Mouse (Mus musculus): ENCODE results near the gene Kcnq1.

Kcnq1 gene

DNA sequence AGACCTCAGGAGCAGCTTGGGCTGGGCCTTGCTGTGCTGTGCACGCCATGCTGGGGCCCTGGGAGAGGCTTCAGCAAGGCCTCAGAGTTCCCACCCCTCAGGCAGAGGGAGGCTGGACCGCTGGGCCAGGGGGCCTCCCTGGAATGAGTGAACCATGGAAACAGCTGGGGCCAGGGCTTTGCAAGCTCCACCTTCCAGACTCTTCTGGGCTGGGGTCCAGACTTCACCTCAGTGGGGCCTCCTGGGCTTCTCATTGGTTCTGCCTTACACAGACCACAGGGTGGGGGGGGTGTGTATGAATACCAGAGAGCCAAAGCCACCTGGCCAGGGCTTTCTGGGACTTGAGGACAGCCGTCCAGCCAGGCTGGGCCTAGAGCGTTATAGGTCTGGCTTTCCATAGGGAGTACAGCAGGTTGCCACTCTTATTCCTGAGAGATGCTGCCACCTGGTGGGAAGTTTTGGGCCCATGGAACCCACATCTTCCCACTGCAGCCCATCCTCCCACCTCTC lies 19.0 kb upstream of the Kcnq1 start:
- DNase-seq (ENCODE audit: low spot score in 2 of 2): no peak

DNA sequence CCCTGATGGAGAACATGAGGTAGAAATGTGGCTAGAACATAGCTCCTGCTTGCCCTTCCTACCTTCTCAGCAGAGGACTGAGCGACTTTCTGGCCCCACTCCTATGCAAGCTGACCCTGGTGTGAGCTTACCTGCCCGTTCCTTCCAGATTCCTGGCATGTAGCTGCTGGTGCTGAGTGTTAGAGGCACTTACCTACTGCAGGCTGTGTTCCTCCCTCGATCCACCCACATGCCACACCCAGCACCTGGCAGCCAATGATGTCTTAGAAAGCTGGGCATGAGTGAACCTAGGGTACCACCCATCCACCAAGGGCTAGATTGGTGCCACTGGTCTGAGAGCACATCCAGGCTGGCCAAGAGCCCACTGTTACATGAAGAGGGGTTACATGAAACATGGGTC lies 12.3 kb upstream of the Kcnq1 start:
- DNase-seq (ENCODE audit: low spot score in 2 of 2): no peak

DNA sequence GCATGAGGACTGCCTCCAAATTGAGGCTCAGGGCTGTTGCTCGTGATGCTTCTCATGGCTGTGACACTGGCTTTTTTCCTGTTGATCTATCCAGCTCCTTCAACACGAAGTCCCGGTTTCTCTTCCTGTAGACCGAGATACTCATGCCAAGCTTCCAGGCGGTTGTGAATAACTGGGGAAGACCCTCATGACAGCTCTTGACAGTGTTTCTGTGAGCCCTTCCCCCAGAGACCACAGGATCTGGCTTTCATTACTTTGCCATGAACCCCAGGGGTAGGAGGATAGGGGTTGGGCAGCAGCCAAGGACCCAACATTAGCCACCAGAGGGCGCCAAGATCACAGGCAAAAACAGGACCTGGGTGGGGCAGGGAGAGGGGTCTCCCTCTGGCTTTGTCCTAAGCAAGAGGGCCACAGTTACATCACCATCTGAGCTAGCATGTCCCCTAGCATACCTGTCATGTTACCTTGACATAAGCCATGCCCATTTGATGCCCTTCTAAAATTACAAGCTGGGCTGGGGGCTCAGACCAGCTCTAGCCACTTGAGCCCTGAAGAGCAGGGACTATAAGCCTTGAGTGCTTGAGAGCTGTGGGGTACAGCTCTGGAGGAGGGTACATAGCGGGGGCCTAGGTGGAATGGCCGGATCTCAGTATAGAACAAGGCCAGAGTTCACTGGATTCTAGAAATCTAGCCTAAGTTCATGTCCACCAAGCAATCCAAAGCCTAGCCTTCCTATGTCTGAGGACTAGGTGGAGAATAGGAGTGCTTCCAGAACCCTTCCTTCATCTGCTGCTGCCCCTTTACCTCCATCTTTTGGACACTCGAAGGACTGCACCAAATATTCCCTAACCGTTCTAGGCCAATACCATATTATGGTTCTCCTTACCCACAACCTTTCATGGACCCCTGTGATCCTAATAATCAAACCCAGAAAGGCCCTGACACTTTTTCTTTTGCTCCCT lies 11.3 kb upstream of the Kcnq1 start, which contains the start of gene Trpm5:
Gene Trpm5, minus strand, starts transcription at position 51 of the 962 bp plus-strand sequence.
- peak in 1 of 2 experiments; percentile 41 for DNase-seq (ENCODE audit: low spot score in 2 of 2)

DNA sequence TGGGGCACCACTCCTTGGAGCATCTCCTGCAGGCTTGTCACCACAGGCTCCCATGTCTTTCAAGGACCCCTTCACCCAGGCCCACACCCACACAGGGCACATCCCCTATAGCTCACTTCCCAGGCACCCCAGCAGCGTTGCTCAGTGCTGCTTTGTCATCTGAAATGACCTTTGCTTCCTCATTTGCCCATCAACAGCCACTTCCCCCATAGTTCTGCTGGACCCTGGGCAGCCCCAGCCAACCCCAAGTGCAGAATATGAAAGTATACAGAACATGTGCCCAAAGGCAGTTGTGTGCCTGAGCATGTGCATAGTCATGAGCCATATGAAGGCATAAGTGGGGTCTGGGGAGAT lies 10.6 kb upstream of the Kcnq1 start:
- no peak for DNase-seq (ENCODE audit: low spot score in 2 of 2)

DNA sequence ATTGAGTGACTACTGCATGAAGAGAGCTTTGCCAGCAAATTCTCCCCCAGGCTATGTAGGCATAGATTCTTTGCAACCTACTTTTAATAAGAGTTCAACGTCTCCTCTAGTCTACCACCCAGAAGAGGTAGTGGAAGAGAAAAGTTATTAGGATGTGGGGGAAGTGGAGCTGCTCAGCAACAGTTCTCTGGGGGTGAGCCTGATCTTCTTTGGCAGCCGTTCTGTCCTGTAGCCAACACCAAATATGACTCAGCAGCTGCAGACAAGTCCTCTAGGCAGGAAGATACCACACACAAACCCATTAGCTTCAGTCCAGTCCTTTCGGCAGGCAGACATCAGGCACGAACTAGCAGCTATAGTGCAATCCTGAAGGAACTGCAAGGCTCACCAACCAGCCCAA lies 5.4 kb upstream of the Kcnq1 start:
- no peak for DNase-seq (ENCODE audit: low spot score in 2 of 2)

DNA sequence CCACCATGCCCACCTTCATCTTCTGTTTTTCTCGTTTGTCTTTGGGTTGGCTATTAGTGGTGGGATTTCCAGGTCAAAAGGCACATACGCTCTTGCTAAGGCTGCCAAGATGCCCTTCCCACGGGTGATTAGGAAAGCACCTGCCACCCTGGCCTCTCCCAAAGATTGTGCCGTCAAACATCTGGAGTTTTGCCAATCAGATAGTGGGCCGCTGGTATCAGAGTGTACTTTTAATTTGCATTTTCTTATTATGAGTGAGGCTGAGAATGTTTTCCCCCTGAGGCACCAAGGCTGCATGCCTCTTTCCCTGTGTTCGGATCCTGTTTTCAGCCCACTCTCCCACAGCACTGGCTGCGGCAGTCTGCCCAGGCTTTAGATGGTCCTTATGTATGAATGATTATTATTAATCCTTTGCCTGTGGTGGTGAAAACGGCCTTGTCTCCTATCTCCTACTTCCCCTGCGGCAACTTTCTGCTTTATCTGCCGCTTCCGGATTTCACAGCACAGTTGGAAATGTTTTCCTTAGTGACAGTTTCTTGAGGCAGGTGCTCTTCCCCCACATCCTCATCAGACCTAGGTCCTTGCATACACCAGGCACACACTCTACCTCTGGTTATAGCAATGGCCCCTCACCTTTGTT lies 784 bp upstream of the Kcnq1 start:
- DNase-seq (ENCODE audit: low spot score in 2 of 2): no peak

DNA sequence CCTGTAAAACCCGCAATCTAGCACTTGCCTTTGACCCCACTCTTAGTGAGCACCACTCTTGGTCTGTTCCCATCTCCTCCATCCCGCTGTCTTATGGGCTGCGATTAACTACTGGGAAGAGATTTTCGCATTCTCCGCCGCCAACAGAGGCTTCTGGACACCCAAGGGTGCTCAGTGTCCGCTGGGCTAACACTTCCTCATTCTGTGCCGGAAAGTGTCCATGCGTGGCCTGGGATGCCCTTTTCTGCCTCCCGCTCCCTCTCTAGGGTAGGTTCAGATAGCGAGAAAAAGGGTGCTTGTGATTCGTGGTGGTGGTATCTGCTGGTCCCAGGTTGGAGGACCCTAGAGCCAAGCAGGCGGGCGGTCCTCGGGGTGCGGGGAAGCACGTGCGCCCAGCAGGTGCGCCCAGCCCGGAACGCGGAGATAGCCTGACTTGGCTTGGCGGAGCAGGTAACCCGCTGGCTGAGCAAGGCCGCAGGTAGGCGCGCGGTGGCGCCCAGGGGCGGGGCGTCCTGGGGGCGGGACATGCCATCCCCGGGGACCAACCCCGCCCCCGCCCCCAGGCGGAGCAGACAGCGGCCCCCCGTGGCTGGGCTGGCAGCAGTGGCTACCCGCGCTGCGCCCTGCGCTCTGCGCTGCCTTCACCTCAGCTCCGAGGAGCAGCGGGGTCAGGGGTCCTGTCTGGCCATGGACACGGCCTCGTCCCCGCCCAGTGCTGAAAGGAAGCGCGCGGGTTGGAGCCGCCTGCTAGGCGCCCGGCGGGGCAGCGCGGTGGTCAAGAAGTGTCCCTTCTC lies 707 bp downstream of the Kcnq1 start:
- DNase-seq (ENCODE audit: low spot score in 2 of 2): no peak

DNA sequence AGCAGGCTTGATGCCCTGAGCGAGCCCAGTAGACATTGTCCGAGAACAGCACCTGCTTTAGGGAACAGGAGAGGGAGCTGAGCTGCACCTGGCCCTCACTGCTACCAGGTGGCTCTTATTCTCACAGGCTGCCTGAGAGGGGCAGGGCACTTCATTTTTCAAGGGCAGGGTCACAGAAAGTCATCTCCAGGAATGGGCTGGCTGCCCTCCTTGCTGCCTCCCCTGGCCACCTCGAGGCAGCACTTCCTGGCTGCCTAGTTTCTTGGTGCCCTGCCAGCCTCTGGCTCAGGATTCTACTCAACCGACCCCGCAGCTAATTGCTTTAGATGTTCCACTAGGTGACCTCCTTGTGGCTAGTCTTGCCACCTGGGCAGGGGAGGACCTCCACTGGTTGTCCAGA lies 2.0 kb downstream of the Kcnq1 start:
- no peak for DNase-seq (ENCODE audit: low spot score in 2 of 2)

DNA sequence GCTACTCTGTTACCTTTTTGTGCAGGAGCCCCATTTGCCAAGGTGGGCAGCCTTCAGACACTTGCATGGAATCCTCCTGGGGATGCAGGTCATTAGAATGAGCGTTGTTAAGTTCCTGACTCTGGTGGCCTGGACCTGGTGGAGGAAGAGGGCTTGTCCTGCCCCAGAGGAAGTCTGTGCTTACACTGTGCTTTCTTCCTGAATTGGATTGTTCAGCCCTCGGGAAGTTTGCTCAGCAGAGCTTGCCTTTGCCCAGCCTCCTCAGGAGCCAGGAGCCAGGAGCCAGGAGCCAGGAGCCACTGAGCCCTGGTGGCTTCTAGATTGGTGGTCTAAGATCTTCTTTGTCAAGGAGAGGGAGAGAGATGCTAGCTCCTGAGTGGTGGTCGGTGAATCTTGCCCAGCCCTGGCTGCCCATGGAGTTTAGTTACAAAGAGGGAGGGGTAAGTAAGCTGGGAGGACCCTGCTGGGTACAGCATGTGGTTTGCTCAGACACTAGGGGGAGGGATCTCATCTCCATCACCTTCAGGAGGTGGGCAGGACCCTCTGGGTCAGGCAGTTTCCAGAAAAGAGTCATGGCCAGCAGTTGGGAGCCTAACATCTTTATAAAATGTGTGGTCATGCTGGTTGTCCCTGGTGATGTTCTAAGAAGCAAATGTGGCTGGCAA lies 3.0 kb downstream of the Kcnq1 start:
- DNase-seq (ENCODE audit: low spot score in 2 of 2): no peak

DNA sequence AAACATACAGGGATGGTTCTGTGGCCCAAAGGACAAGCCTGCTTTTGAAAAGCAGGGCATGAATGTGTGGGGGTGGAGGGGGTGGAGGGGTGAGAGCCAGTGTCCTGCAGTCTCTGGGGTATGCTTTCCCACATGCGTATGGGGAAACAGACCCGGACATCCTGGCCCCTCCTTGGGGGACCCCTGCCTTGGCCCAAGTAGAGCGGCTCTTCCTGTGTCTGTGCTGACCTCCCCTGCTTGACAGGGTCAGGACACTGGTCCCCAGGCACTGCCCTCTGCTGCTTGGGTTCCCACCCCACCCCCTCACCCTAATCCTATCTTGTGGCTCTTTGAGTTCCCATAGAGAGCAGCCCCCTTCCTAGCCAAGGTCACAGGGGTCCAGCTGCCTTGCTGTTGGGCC lies 3.5 kb downstream of the Kcnq1 start:
- DNase-seq (ENCODE audit: low spot score in 2 of 2): no peak

DNA sequence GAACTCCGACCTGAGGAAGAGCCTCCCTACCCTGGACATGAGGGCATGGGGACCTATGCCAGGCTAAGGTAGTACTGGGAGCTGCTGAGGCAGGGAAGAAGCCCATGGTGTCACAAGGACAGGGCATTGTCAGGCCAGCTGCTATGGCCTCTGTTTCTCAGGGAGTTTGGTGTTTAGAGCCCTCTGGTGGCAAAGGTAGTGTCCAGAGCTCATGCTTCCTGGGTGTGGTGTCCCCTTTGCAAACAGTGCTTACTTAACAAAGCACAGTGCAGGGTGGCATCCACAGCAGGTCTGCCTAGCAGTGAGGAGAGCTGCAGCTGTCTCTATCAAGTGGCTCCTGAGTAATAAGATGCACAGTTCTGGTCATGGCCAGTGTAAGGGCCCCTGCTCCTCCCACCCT lies 4.6 kb downstream of the Kcnq1 start:
- no peak for DNase-seq (ENCODE audit: low spot score in 2 of 2)

DNA sequence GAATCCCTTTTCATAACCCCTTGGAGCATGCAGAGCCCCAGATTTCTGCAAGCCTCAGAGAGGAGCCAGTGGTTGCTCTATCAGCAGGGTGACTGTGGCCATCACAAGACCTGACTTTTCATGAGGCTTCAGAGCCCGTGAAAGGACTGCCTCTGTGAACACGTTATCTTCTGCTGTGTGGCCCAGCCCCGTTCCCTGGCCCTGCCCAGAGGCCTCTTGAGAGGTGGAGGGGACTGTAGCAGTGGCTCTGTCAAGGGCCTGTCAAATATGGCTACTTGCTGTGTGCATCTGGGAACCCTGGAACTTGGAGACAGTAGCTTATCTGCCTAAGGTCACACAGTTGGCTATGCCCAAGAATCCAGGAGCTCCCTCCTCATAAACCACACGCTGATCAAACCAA lies 5.6 kb downstream of the Kcnq1 start:
- DNase-seq (ENCODE audit: low spot score in 2 of 2): no peak

DNA sequence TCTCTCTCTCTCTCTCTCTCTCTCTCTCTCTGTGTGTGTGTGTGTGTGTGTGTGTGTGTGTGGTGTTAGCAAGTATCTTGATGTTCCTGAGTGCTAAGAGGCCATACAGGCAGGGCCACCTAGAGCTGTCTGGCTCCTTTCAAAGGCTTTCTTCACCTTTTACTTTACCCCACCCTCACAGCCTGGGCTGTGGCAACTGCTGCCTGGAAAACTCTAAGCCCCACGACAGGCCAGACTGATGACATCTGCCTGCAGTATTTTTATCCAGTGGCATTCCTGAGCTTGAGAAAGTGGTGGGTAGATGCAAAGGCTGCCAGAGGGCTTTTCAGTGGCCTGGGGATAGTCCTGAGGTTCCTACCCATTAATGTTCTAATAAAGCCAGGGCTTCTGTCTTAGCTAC lies 6.2 kb downstream of the Kcnq1 start:
- DNase-seq (ENCODE audit: low spot score in 2 of 2): no peak

DNA sequence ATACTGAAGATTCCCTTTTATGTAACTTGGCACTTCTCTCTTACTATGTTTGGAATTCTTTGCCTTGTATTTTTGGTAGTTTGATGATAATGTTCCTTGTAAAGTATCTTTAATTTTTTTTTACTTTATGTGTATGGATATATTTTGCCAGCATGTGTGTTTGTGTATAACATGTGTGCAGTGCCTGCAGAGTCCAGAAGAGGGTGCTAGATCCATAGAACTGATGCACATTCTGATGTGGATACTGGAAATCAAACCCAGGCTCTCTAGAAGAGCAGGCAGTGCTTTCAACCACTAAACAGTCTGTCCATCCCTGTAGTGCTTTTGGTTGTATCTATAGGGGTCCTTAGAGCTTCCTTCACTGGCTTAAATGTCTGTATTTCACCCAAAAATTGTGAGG lies 8.6 kb downstream of the Kcnq1 start:
- DNase-seq (ENCODE audit: low spot score in 2 of 2): no peak

DNA sequence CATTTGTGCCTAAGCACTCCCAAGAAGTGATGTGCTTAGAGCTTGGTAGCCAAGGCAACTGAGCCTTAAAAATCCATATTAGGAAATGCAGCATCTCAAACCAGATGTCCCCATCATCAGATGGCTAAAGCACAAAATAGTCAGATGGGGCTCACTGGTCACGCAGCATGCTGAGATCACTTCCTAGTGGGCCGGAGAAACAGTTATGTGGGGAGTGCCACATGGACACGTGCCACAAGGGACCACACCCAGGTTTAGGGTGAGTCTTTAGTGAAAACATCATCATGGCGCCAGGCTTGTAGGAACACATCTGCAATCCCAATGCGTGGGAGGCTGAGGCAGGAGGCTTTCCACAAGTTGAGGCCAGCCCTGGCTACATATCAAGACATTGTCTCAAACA lies 10.4 kb downstream of the Kcnq1 start:
- DNase-seq (ENCODE audit: low spot score in 2 of 2): no peak

DNA sequence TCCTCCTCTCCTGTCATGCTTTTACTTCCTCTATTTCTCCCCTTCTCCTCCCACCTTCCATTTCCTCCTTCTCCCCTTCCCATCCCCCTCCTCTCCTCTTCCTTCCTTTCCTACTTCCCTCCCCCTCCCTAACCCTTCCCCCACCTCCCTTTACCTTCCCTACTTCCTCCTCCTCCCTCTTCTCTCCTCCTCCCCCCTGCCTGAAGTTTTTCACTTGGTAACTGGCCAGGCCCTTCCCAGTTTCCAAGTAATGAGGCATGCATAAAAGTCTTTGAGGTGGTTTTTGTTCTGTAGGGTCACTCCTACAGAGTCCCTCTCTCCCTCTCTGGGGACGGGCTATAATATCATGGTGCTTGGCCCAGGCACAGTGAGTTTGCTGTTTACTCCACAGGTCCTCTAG lies 13.2 kb downstream of the Kcnq1 start:
- DNase-seq (ENCODE audit: low spot score in 2 of 2): no peak

DNA sequence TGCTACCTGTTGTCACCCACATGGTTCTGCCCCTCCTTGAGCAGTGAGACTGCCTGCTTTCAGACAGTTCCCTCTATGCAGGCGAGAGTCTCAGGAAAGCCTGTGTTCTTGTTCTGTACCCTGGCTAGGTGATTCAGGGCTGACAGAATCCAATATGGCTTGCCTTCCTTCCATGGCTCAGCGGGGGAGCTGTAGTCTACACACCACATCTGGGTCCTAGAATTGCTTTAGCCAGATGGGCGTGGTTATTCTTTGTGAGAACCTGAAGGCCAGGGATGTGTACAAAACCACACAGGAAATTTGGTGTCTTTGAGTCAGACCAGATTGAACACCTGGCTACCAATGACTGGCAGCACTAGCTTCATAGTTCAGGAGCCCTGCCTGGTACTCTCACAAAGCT lies 13.7 kb downstream of the Kcnq1 start:
- no peak for DNase-seq (ENCODE audit: low spot score in 2 of 2)

DNA sequence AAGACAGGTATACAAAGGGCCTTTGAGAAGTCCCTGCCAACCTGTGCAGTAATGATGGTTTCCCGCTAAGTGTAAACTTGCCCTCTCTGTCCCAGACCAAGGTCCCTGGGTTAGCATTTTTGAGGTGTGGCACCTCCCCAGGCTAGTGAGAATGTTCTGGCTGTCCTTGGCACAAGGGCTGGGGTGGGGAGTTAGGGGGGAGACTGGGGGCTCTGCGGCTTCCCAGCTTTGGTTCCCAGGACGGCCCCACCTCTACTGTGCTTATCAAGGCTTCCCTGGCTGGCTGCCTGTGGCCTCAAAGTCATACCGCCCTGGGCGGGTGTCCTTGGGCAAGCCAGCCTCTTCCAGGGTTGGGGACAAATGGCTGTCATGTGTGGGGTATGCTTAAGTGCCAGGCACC lies 16.0 kb downstream of the Kcnq1 start:
- DNase-seq (ENCODE audit: low spot score in 2 of 2): no peak

DNA sequence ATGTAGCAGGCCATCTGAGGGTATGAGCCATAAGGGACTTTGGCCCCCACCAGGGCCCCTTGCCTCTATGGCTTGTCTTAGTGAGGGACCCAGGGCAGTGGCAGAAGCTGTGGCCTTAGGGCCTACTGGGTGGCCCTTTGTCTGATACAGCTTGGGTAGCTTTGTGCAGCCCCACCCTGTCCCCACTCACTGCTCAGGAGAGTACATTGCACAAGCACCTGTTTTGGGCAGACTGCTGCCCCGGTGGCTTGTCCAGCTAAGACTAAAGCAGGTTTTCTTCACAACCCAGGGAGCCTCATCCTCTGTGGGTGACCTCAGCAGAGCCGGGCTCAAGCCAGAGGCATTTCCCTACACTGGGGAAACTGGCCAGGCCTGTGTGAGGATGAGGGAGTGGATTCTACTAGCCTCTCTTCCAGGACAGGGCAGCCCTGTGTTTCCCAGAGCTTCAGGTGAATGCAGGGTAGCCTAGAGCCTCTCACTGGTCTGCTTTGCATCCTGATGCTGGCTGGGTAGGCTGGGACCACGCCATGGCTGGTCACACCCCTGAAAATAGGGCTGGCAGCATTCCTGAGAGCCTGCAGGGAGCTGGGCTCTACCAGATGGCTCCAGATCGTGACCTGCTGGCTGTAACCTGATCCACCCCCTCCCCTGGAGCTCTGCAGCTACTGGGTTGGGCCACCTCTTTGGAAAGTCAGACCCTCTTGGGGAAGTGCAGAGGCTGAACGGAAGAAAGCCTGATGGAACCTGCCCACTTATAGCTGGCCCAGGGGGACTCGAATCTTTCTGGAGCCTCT lies 17.9 kb downstream of the Kcnq1 start:
- no peak for DNase-seq (ENCODE audit: low spot score in 2 of 2)

DNA sequence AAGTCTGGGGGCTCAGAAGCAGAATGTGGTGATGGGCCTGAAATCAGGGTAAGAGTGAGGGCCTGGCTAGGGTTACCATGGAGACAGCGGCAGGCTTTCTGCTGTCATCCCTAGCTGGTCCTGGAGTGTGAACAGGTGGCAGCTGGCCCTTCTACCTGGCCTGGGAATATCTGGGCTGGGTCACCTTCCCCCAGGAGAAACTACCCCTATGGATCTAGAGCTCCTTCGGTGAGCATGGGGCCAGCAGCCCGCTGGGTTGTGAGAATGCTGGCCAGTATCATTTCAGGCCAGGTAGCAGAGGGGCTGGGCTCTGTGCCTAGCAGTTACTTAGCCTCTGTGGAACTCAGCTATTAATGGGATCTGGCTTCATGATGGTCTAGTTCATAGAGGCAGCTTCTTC lies 18.7 kb downstream of the Kcnq1 start:
- DNase-seq (ENCODE audit: low spot score in 2 of 2): no peak

DNA sequence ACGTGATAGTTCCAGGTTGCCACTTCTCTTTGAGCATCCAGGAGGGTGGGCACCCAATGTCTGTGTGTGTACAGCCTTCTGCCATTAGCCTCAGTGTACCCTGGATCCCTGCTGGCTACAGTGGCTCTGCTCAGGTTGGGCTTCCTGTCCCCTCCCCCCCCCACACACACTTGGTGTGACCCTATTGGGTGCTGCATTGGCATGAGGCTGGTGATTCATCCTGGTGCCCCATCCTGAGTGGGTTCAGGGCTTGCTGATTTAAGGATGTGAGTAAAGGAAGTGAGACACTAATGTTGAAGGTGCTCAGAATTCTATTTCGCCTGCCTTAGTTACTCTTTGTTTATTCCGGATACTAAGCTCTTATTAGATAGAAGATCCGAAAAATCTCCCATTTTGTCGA lies 26.7 kb downstream of the Kcnq1 start:
- no peak for DNase-seq (ENCODE audit: low spot score in 2 of 2)

All from spleen, postnatal 14 days (tissue).